Mouse (Mus musculus) cortical plate, adult 2 months (tissue): Measurements from ENCODE around the gene Frmd4a.

Source experiments
- CTCF ChIP-seq: fragments of 200-500 bp; IDR thresholded peaks from 2 replicates; pipeline ENCODE4 v1.5.1; 2011; ENCODE audit warnings: mild to moderate bottlenecking, control low read depth, low read length; ENCODE audit not compliant: insufficient read depth; ENCODE audit errors: extremely low read depth
- POLR2A ChIP-seq: fragments of 200-500 bp; IDR thresholded peaks from 2 replicates; pipeline ENCODE4 v1.6.1; 2011; ENCODE audit warnings: mild to moderate bottlenecking, low read length, control low read depth; ENCODE audit not compliant: insufficient read depth; ENCODE audit errors: extremely low read depth

GRCm38 (mm10) chr2:4629470-4629869 lies 612.0 kb downstream of the Frmd4a start:
- no peak for TF ChIP-seq CTCF
- no peak for TF ChIP-seq POLR2A
